Mouse (Mus musculus): ENCODE data around the gene Gm10570. TPM values are rescaled to one million over a fixed set of nuclear protein-coding genes. Genes with fewer than 3 reads are reported as not detected.

Gene Gm10570
- polyA plus RNA-seq (2011; ENCODE audit: insufficient read length, low read depth, missing spikeins), result not detected in 2 replicates

DNA sequence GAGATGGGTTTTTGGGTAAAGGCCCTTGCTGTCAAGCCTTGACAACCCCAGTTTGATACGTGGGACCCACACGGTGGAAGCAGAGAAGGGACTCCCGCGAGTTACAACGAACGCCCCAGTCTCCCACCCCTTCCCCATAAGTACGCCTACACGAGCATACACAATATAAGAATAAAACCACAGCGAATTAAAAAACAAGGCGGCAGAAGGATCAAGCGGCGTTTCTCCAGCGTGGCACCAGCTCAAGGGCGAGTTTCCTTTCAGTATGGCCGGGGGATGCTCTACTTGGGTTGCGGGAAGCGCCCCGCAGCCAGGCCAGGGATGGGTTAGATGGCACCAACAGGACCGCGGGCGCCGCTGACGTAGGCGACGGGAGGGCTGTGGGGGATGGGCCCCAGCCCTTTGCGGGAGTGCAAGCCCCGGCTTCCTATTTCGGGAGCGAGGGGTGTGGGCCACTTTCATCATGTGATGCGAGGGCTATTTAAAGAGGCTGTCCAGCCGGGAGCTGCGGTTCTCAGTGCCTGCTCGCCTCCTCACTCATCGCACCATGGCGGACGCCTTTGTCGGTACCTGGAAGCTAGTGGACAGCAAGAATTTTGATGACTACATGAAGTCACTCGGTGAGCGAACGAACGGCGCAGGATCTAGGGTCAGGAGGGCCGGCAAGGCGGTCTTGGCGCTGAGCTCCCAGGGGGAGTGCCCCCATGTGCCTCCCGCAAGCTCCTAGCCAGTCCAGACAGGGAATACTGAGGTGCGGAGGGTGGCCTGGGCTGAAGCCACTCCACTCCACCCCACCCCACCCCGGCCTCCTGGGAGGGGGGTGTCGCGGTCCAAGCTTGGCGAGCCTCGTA is at the start of gene Gm10570, which contains the start of gene Fabp3:
Gm10570 (minus strand) TSS at position 444 of the 851 bp plus-strand sequence.
Fabp3 (plus strand) TSS at position 365 of the 851 bp plus-strand sequence.
- peak within 1 kb of the TSS; percentile 51 for H3K4me3 ChIP-seq (ENCODE audit: insufficient read depth, low read length)
- no peak within 1 kb of the TSS for H3K27ac ChIP-seq (ENCODE audit: insufficient read depth, low read length)
- TF ChIP-seq POLR2A (IDR thresholded peaks at IDR 0.05; ENCODE audit: low read depth, low read length) (peak; percentile 47; the same call in 1 of the 2 replicates), CTCF (IDR thresholded peaks at IDR 0.05; ENCODE audit: borderline replicate concordance, insufficient read depth, low read length) (no peak)
- no peaks in the 10 kb centered on the region; the same call in 1 of the 2 replicates for H3K4me1 ChIP-seq (ENCODE audit: control insufficient read depth, insufficient read depth, low read length)

DNA sequence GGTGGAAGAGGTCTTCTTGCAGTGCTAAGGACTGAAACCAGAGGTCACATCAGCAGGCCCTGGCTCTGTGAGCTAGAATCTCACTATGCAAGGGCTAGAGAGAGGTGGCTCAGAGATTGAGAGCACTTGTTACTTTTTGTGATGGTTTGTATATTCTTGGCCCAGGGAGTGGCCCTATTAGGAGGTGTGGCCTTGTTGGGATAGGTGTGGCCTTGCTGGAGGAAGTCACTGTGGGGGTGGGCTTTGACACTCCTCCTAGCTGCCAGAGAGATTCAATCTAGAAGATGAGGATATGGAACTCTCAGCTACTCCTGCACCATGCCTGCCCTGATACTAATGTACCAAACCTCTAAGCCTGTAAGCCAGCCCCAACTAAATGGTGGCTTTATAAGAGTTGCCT is 49.5 kb upstream of the Gm10570 start:
- TF ChIP-seq POLR2A (IDR thresholded peaks at IDR 0.05; ENCODE audit: low read depth, low read length) (no peak), CTCF (IDR thresholded peaks at IDR 0.05; ENCODE audit: borderline replicate concordance, insufficient read depth, low read length) (no peak)
- H3K27ac ChIP-seq (ENCODE audit: insufficient read depth, low read length), result no peak overlapping the region

DNA sequence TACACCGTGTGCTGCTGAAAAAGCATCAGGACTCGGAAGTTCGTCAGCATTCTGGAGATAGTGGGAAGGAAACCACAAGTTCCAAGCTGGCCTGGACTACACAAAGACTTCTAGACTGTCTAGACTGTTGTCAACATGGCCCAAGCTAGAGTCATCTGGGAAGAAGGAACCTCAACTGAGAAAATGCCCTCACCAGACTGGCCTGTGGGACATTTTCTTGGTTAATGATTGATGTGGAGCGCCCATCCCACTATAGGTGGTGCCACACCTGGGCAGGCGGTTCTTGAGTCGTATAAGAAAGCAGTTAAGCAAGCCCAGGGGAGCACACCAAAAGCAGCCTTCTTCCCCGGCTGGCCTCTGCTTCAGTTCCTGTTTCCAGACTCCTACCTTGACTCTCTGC is 44.1 kb upstream of the Gm10570 start:
- TF ChIP-seq POLR2A (IDR thresholded peaks at IDR 0.05; ENCODE audit: low read depth, low read length), result no peak
- no peak for TF ChIP-seq CTCF (IDR thresholded peaks at IDR 0.05; ENCODE audit: borderline replicate concordance, insufficient read depth, low read length)
- Histone ChIP-seq H3K4me1 (ENCODE audit: control insufficient read depth, insufficient read depth, low read length) (no peaks in the 10 kb centered on the region), H3K27ac (ENCODE audit: insufficient read depth, low read length) (no peak overlapping the region), H3K4me3 (ENCODE audit: insufficient read depth, low read length) (no peak overlapping the region)

More for the DNA sequence above, 49.5 kb upstream of the Gm10570 start:
- Histone ChIP-seq H3K4me3 (ENCODE audit: insufficient read depth, low read length) (no peak overlapping the region), H3K4me1 (ENCODE audit: control insufficient read depth, insufficient read depth, low read length) (peaks cover 5% of the 10 kb centered on the region)

DNA sequence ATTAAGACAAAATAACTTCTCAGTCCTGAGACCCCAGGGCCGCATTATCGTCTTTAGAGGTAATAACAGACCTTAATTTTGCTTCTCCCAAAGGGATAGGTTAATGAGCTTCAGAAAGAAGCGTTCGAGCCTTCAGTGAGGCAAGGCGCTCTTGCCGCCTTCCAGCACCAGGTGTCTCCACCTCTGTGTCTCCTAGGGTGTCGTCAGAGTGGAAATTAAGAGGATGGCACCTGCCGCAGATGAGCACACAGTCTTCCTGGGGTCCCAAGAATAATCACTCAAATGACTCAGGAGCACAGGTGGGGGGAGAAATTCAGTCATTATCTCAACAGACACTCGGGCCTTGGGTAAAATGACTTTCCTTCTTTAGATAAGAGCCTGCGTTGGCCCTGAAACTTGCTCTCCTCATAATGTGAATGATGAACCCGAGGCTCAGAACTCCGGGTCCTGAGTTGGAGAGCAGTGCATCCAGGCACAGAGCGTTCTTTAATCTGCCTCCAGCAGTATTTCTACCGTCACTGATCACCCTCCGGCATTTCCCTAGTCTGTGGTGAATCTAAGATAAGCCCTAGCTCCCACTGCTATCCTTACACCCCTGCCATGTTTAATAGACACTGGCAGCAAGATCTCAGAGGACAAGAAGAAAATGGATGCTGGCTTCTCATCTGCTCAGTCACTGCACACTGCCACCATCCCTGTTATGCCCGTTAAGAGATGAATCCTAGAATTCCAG is 42.4 kb upstream of the Gm10570 start:
- Histone ChIP-seq H3K4me1 (ENCODE audit: control insufficient read depth, insufficient read depth, low read length) (no peaks in the 10 kb centered on the region), H3K27ac (ENCODE audit: insufficient read depth, low read length) (no peak overlapping the region), H3K4me3 (ENCODE audit: insufficient read depth, low read length) (no peak overlapping the region)
- TF ChIP-seq CTCF (IDR thresholded peaks at IDR 0.05; ENCODE audit: borderline replicate concordance, insufficient read depth, low read length), result no peak
- no peak for TF ChIP-seq POLR2A (IDR thresholded peaks at IDR 0.05; ENCODE audit: low read depth, low read length)

DNA sequence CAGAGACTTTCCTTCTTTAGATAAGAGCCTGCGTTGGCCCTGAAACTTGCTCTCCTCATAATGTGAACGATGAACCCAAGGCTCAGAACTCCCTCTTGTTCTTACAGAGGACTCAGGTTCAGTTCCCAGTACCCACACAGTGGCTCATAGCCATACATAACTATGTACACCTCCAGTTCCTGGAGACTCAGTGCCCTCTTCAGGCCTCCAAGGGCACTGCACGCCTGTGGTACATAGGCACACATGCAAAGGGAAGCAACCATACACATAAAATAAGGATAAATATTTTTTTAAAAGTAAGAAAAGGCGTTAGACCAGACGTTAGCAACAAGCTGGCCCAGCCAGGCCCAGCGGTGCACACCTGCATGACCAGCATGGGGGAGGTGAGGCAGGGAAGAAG is 41.2 kb upstream of the Gm10570 start:
- Histone ChIP-seq H3K4me1 (ENCODE audit: control insufficient read depth, insufficient read depth, low read length) (no peaks in the 10 kb centered on the region), H3K27ac (ENCODE audit: insufficient read depth, low read length) (no peak overlapping the region), H3K4me3 (ENCODE audit: insufficient read depth, low read length) (no peak overlapping the region)
- no peak for TF ChIP-seq POLR2A (IDR thresholded peaks at IDR 0.05; ENCODE audit: low read depth, low read length)
- no peak for TF ChIP-seq CTCF (IDR thresholded peaks at IDR 0.05; ENCODE audit: borderline replicate concordance, insufficient read depth, low read length)

DNA sequence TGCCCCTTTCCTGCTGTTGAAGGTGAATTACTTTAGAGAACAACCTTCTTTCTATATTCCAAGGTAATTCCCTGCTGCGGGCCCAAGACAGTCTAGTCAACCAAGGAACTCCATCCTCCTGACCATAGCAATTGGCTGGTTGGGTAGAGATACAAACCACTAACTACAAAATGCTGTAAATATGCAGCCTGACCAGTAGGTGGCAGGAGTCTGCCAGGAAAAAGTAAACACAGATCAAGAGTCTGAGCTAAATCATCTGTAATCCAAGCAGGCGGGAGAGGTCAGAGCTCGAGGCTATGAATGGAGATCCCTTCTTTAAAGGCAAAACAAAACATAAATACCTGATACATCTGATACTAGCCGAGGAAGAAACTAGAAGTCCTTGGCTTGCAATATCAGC is 33.2 kb upstream of the Gm10570 start:
- Histone ChIP-seq H3K27ac (ENCODE audit: insufficient read depth, low read length) (no peak overlapping the region), H3K4me1 (ENCODE audit: control insufficient read depth, insufficient read depth, low read length) (no peaks in the 10 kb centered on the region), H3K4me3 (ENCODE audit: insufficient read depth, low read length) (no peak overlapping the region)
- TF ChIP-seq CTCF (IDR thresholded peaks at IDR 0.05; ENCODE audit: borderline replicate concordance, insufficient read depth, low read length), result no peak

DNA sequence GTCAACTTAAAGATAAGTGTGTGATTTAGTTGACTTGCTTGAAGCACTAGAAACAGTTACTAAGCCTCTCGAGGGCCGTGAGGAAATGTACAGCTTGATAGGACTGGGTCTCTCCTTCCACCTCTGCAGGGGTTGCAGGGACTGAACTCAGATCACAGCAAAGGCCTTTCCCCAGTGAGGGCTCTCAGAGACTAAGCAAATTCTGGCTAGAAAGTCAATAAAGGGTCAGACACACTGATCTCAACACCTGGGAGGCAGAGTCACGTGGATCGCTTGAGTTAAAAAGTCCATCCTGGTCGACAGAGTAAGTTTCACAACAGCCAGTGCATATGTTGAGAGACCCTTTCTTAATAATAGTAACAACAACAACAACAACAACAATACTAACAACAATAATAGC is 27.4 kb upstream of the Gm10570 start:
- no peak overlapping the region for H3K4me3 ChIP-seq (ENCODE audit: insufficient read depth, low read length)
- TF ChIP-seq POLR2A (IDR thresholded peaks at IDR 0.05; ENCODE audit: low read depth, low read length), result no peak
- TF ChIP-seq CTCF (IDR thresholded peaks at IDR 0.05; ENCODE audit: borderline replicate concordance, insufficient read depth, low read length), result no peak
- no peak overlapping the region for H3K27ac ChIP-seq (ENCODE audit: insufficient read depth, low read length)
- no peaks in the 10 kb centered on the region for H3K4me1 ChIP-seq (ENCODE audit: control insufficient read depth, insufficient read depth, low read length)

DNA sequence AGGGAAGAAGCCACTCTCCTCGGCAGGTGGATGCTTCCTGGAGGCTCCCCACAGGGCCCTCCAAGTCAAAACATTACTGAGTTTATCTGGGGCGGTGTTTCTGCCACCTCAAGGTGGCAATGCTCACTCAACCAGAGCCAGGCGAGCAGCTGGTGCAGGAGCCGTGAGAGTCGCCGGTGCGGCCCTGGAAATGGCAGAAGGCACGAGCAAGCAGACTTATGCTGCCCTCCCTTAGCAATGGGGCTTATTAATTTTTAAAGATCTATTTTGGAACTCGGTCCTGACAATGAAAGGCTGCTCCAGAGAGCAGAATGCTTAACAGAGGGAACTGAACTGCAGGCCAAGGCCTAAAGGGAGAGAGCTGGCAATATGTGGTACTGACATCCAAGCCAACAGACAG is 18.9 kb upstream of the Gm10570 start:
- H3K4me3 ChIP-seq (ENCODE audit: insufficient read depth, low read length), result no peak overlapping the region
- TF ChIP-seq POLR2A (IDR thresholded peaks at IDR 0.05; ENCODE audit: low read depth, low read length) (no peak), CTCF (IDR thresholded peaks at IDR 0.05; ENCODE audit: borderline replicate concordance, insufficient read depth, low read length) (no peak)
- H3K4me1 ChIP-seq (ENCODE audit: control insufficient read depth, insufficient read depth, low read length), result no peaks in the 10 kb centered on the region
- H3K27ac ChIP-seq (ENCODE audit: insufficient read depth, low read length), result no peak overlapping the region

DNA sequence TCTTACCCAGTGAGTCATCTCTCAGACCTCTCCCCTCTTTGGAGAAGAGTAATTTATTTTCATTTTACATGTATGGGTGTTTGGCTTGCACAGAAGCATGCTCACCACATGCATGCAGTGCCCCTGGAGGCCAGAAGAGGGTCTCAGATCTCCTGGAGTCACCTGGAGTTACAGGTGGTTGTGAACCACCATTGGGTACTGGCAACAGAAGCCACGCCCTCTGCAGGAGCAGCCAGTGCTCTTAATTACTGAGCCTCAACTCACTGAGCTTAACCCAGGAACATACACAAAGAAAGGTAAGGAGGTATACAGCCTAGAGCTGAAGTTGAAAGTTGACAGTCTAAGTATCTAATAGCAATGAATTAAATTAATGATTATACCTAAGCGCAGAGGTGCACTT is 17.0 kb upstream of the Gm10570 start:
- no peaks in the 10 kb centered on the region for H3K4me1 ChIP-seq (ENCODE audit: control insufficient read depth, insufficient read depth, low read length)
- TF ChIP-seq POLR2A (IDR thresholded peaks at IDR 0.05; ENCODE audit: low read depth, low read length) (no peak), CTCF (IDR thresholded peaks at IDR 0.05; ENCODE audit: borderline replicate concordance, insufficient read depth, low read length) (no peak)
- H3K27ac ChIP-seq (ENCODE audit: insufficient read depth, low read length), result no peak overlapping the region

DNA sequence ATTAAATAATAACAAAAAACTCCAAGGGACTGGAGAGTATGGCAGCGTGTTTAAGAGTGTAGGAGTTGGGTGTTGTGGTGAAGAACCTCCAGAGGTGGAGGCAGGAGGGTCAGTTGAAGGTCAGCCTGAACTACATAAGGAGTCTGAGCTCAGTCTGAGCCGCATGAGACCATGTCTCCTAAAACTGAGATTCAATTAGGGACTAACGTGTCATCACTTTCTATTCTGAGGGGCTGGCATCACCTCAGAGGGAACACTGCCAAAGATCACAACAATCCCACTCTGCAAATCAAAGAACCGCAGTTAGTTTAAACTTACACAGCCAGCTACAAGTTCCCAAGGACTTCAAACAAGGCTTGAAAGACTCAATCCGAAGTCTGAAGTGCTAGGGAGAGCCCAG is 15.1 kb upstream of the Gm10570 start:
- TF ChIP-seq POLR2A (IDR thresholded peaks at IDR 0.05; ENCODE audit: low read depth, low read length) (no peak), CTCF (IDR thresholded peaks at IDR 0.05; ENCODE audit: borderline replicate concordance, insufficient read depth, low read length) (no peak)
- no peak overlapping the region for H3K4me3 ChIP-seq (ENCODE audit: insufficient read depth, low read length)
- H3K27ac ChIP-seq (ENCODE audit: insufficient read depth, low read length), result no peak overlapping the region

More for the DNA sequence above, 17.0 kb upstream of the Gm10570 start:
- no peak overlapping the region for H3K4me3 ChIP-seq (ENCODE audit: insufficient read depth, low read length)

More for the DNA sequence above, 15.1 kb upstream of the Gm10570 start:
- H3K4me1 ChIP-seq (ENCODE audit: control insufficient read depth, insufficient read depth, low read length), result 0 out of 2 replicates have a peak, but pooled peaks cover 4% of the 10 kb centered on the region

Measured in embryonic fibroblast, embryonic 13.5 days (primary cell).